ENCODE assay signal across 8 mouse cellular contexts in the genomic region with DNA sequence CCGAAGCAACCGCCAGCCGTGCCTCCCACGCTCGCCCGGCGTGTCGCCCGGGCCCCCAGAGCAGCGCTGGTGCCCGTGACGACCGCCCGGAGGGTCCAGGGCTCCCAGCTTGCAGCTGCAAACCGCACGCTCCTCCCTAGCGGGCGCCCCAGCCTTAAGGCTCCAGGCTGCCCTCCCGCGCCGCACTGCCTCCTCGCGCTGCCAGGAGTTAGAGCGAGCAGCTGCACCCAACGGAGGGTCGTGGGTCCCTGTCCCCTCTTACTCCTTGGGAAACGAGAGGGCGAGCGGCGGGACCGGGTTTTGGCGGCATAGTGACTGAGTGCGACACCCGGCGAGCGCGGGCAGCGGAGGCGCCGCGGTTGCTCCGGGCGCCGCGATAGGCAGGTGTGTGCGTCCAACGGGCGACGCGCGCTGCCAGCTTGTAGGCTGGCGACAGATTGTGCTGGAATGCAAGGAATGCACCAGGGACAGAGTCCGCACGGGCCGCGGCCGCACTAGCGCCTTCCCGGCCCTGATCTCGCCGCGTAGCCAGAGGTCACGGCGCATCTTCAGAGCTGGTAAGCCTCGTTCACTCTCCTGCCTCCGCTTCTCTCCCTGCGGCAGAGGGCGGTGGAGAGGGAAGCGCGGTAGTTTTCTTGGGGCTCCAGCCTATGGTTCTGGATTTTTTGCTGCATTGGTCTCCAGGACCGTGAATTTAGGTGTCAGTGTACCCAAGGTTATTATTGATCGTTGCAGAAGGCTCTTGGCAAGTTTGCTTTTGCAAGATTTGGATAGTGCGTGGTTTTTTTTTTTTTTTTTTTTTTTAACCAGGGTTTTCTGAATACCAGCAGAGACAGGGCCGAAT. TPM values are rescaled to one million over a fixed set of nuclear protein-coding genes. Genes with fewer than 3 reads are reported as not detected.
DNase-seq lines count a peak whose midpoint lies in the region; ATAC-seq lines count a peak whose summit lies in the region.

No protein-coding gene starts in this region.

- H3K9ac ChIP-seq in hindbrain, embryonic 15.5 days = peak overlapping the region; percentile 73

- DNase-seq in R1 (ENCODE audit: low read depth, low spot score) = peak; percentile 87
- DNase-seq in cerebellum, postnatal 14 days = peak; percentile 76 to 79
- peak; percentile 78 to 80 for DNase-seq in frontal cortex, postnatal 36 days (ENCODE audit: low spot score in 2 of 2)
- DNase-seq in left cerebral cortex, adult 11 months (ENCODE audit: low spot score) = peak; percentile 66
- DNase-seq in lung, postnatal 25 days (ENCODE audit: low spot score) = peak; percentile 63
- peak; percentile 84 for DNase-seq in retina, postnatal 1 day
- DNase-seq in thymus, postnatal 36 days = peak; percentile 68 to 76

- peak overlapping the region; percentile 69 for H3K4me2 ChIP-seq in hindbrain, embryonic 15.5 days

- ATAC-seq in hindbrain, embryonic 15.5 days (ENCODE audit: low FRiP score, low read depth) = peak; percentile 61

- H3K36me3 ChIP-seq in hindbrain, embryonic 15.5 days = no peaks in the 10 kb centered on the region

- H3K4me1 ChIP-seq in hindbrain, embryonic 15.5 days (replicated peaks) = peaks cover 19% of the 10 kb centered on the region

- WGBS in hindbrain, embryonic 15.5 days = under 1% methylated on average over 74 of the region's 74 CpGs

- H3K27ac ChIP-seq in hindbrain, embryonic 15.5 days (replicated peaks) = peak overlapping the region; percentile 86

- H3K9me3 ChIP-seq in hindbrain, embryonic 15.5 days = no peaks in the 10 kb centered on the region

- H3K4me3 ChIP-seq in hindbrain, embryonic 15.5 days = peak overlapping the region; percentile 80

- H3K27me3 ChIP-seq in hindbrain, embryonic 15.5 days = no peaks in the 10 kb centered on the region

RNA-seq across cellular contexts. Expression of a gene that starts 1.0 kb away (rescaled TPM):
- 24.7 and 26.4 TPM in 2 replicates for polyA plus RNA-seq in hindbrain, embryonic 15.5 days (2015; fragmentation: Nextera tagmentation; extraction: Ambion mirVana)

RNA-seq across cellular contexts. Expression of a gene that starts 1.2 kb away (rescaled TPM):
- polyA plus RNA-seq in hindbrain, embryonic 15.5 days (2015; fragmentation: Nextera tagmentation; extraction: Ambion mirVana) = 5.5 and 5.9 TPM in 2 replicates

Comparison
In these comparisons a context has a peak if more than half of its experiments do, and no peak if none do; other contexts are left out.
1. Peak in every context shown above with its lines: DNase-seq, ATAC-seq, H3K4me3 ChIP-seq and H3K27ac ChIP-seq.